ENCODE assay signal across 17 mouse cellular contexts in the genomic region with DNA sequence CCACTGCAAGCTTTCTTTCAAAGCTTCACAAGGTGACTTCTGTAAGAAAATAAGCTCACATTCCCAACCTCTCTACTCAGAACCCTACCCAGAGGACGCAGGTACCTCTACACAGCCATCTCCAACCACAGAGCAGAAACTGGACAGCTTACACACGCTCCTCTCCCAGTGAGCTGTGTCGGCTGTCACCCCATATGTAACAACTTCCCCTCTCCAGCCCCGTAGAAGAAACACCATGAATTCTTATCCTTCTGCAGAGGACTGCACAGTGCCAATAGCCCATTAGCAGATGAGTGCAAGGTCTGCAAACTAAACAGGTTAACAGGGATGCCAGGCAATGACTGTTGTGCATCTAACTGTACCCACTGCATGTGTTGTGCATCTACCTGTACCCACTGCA. TPM values are rescaled to one million over a fixed set of nuclear protein-coding genes. Genes with fewer than 3 reads are reported as not detected.
A peak's percentile ranks its signal among the peaks of the same experiment; 100 is the strongest.
DNase-seq lines count a peak whose midpoint lies in the region; ATAC-seq lines count a peak whose summit lies in the region.
"Had no signal": no experiment of that assay in that cellular context is flagged by ENCODE, and none has a peak within 500 bp of the region (broad histone marks: within the 10 kb centered on the region; RNA-seq: fewer than 3 reads in every experiment).

No protein-coding gene starts in this region.

- no peak overlapping the region for H3K9ac ChIP-seq in hindbrain, embryonic 13.5 days
- H3K9ac ChIP-seq in hindbrain, embryonic 16.5 days (ENCODE audit: low read depth, low read length), result no peak overlapping the region
- H3K9ac ChIP-seq: limb, embryonic 15.5 days; midbrain, embryonic 12.5 days had no signal

- H3K27me3 ChIP-seq in hindbrain, embryonic 13.5 days, result no peaks in the 10 kb centered on the region
- H3K27me3 ChIP-seq in hindbrain, embryonic 16.5 days (replicated peaks; ENCODE audit: control insufficient read depth, insufficient read depth, low read length), result no peaks in the 10 kb centered on the region
- H3K27me3 ChIP-seq: limb, embryonic 15.5 days; midbrain, embryonic 12.5 days had no signal

- no peak overlapping the region for H3K4me3 ChIP-seq in hindbrain, embryonic 13.5 days
- no peak overlapping the region for H3K4me3 ChIP-seq in hindbrain, embryonic 16.5 days (ENCODE audit: low read length)
- H3K4me3 ChIP-seq: embryonic facial prominence, embryonic 10.5 days; erythroblast, embryonic 14.5 days; limb, embryonic 15.5 days; midbrain, embryonic 12.5 days; myocyte had no signal

- peaks cover 19% of the 10 kb centered on the region for H3K4me1 ChIP-seq in hindbrain, embryonic 13.5 days (replicated peaks)
- H3K4me1 ChIP-seq in hindbrain, embryonic 16.5 days (ENCODE audit: control insufficient read depth, insufficient read depth, low read depth, low read length), result peaks cover 6% of the 10 kb centered on the region

- no peak overlapping the region for H3K4me2 ChIP-seq in hindbrain, embryonic 13.5 days
- H3K4me2 ChIP-seq in hindbrain, embryonic 16.5 days (ENCODE audit: low read length), result no peak overlapping the region
- H3K4me2 ChIP-seq: limb, embryonic 15.5 days; midbrain, embryonic 12.5 days had no signal

- H3K36me3 ChIP-seq in hindbrain, embryonic 13.5 days, result no peaks in the 10 kb centered on the region
- no peaks in the 10 kb centered on the region for H3K36me3 ChIP-seq in hindbrain, embryonic 16.5 days (ENCODE audit: control insufficient read depth, insufficient read depth, low read length)
- H3K36me3 ChIP-seq: embryonic facial prominence, embryonic 10.5 days; limb, embryonic 15.5 days; midbrain, embryonic 12.5 days had no signal

- H3K27ac ChIP-seq in hindbrain, embryonic 13.5 days, result peak overlapping the region; percentile 23; the same call in 1 of the 2 replicates
- no peak overlapping the region for H3K27ac ChIP-seq in hindbrain, embryonic 16.5 days (ENCODE audit: low read depth, low read length)
- H3K27ac ChIP-seq: embryonic facial prominence, embryonic 10.5 days; limb, embryonic 15.5 days; midbrain, embryonic 12.5 days had no signal

- ATAC-seq in hindbrain, embryonic 13.5 days (ENCODE audit: low FRiP score), result no peak
- ATAC-seq in hindbrain, embryonic 16.5 days, result no peak
- peak; percentile 77 for ATAC-seq in common myeloid progenitor, adult 5-6 weeks (replicated peaks; ENCODE audit: low read depth, poor library complexity, severe bottlenecking)
- ATAC-seq in granulocyte monocyte progenitor cell, adult 5-6 weeks (replicated peaks; ENCODE audit: poor library complexity, severe bottlenecking), result peak; percentile 55

- DNase-seq in 416B (ENCODE audit: low read depth), result peak; percentile 36
- DNase-seq in lung, adult 18-20 months, result no peak
- no peak for DNase-seq in heart, adult 18-20 months
- DNase-seq: cerebellum, postnatal 10 days; heart, postnatal 10 days; kidney, adult 8-10 months; kidney, postnatal 25 days; retina, postnatal 1 day had no signal

- no peaks in the 10 kb centered on the region for H3K9me3 ChIP-seq in hindbrain, embryonic 13.5 days
- H3K9me3 ChIP-seq in hindbrain, embryonic 16.5 days (ENCODE audit: control insufficient read depth, low read length), result no peaks in the 10 kb centered on the region
- H3K9me3 ChIP-seq: embryonic facial prominence, embryonic 10.5 days; limb, embryonic 15.5 days; midbrain, embryonic 12.5 days had no signal

- WGBS in hindbrain, embryonic 13.5 days, result 70% methylated on average over 4 of the region's 4 CpGs
- WGBS in hindbrain, embryonic 16.5 days, result 53% methylated on average over 4 of the region's 4 CpGs

RNA-seq across cellular contexts. Expression of a gene that starts 23.5 kb away (rescaled TPM):
- 12.4 and 13.7 TPM in 2 replicates for polyA plus RNA-seq in hindbrain, embryonic 13.5 days (2015; fragmentation: Nextera tagmentation; extraction: Ambion mirVana)
- 12.1 and 12.3 TPM in 2 replicates for polyA plus RNA-seq in hindbrain, embryonic 16.5 days (2015; fragmentation: Nextera tagmentation; extraction: Ambion mirVana)
- 16.2 and 17.8 TPM in 2 replicates for total RNA-seq in common myeloid progenitor, adult 5-6 weeks (2017)
- 11.1 and 13.0 TPM in 2 replicates for total RNA-seq in granulocyte monocyte progenitor cell, adult 5-6 weeks (2014; fragmentation: Nextera tagmentation)
- 12.3 and 13.7 TPM in 2 replicates for total RNA-seq in granulocyte monocyte progenitor cell, adult 5-6 weeks (2017)
- 1 to 10 TPM; 7.6 to 8.4 TPM for total RNA-seq in heart, adult 18-20 months (2021)

RNA-seq across cellular contexts. Expression of a gene that starts 23.6 kb away (rescaled TPM):
- 552 and 565 TPM in 2 replicates for polyA plus RNA-seq in hindbrain, embryonic 13.5 days (2015; fragmentation: Nextera tagmentation; extraction: Ambion mirVana)
- 574 and 619 TPM in 2 replicates for polyA plus RNA-seq in hindbrain, embryonic 16.5 days (2015; fragmentation: Nextera tagmentation; extraction: Ambion mirVana)
- 591 and 595 TPM in 2 replicates for total RNA-seq in common myeloid progenitor, adult 5-6 weeks (2017)
- total RNA-seq in granulocyte monocyte progenitor cell, adult 5-6 weeks (2014; fragmentation: Nextera tagmentation), result 330 and 358 TPM in 2 replicates
- 781 and 898 TPM in 2 replicates for total RNA-seq in granulocyte monocyte progenitor cell, adult 5-6 weeks (2017)
- 100 to 1,000 TPM; 136 to 148 TPM for total RNA-seq in heart, adult 18-20 months (2021)

Comparison
In these comparisons a context has a peak if more than half of its experiments do, and no peak if none do; other contexts are left out.
1. ATAC-seq: peak in common myeloid progenitor, adult 5-6 weeks (single experiment) and granulocyte monocyte progenitor cell, adult 5-6 weeks (single experiment); none in hindbrain, embryonic 13.5 days (single experiment) and hindbrain, embryonic 16.5 days (single experiment).